ENCODE assay signal across 18 mouse cellular contexts in the genomic region with DNA sequence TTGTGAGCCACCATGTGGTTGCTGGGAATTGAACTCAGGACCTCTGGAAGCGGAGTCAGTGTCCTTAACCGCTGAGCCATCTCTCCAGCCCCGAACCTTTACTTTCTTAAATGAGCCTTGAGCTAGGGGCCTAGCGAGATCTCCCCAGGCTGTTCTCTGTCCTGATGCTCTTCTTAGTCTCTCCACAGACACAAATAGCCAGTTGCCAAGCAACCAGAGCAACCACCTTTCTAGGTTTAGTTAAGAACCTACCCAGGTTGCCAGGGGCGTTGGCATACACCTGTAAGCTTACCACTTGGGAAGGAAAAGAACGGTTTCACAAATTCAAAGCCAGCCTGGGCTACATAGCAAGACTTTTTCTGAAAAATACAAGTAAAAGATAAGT. TPM values are rescaled to one million over a fixed set of nuclear protein-coding genes. Genes with fewer than 3 reads are reported as not detected.
DNase-seq lines count a peak whose midpoint lies in the region; ATAC-seq and TF ChIP-seq lines count a peak whose summit lies in the region.
"Had no signal": no experiment of that assay in that cellular context is flagged by ENCODE, and none has a peak within 500 bp of the region (broad histone marks: within the 10 kb centered on the region; RNA-seq: fewer than 3 reads in every experiment).

No protein-coding gene starts in this region.

- DNase-seq in lung, postnatal 10 days: no peak
- DNase-seq in A20 (ENCODE audit: low read depth, low spot score): peak; percentile 49
- DNase-seq in CH12.LX (ENCODE audit: extremely low read depth): peak; percentile 82
- peak; percentile 66 for DNase-seq in induced T-regulatory cell, adult 2 months (ENCODE audit: low read depth)
- no peak for DNase-seq in layer of hippocampus, postnatal 10 days (ENCODE audit: low spot score in 2 of 2)
- DNase-seq: adrenal gland, postnatal 25 days; cerebellum, adult 18-20 months; gastrocnemius, postnatal 10 days; kidney, adult 18-20 months had no signal

- H3K27me3 ChIP-seq in lung, embryonic 15.5 days: no peaks in the 10 kb centered on the region
- no peaks in the 10 kb centered on the region for H3K27me3 ChIP-seq in CH12.LX (replicated peaks)
- H3K27me3 ChIP-seq: limb, embryonic 12.5 days; midbrain, embryonic 13.5 days; Patski had no signal

- no peak for ATAC-seq in lung, embryonic 15.5 days (ENCODE audit: borderline replicate concordance, extremely low read depth, low FRiP score, low TSS enrichment)
- ATAC-seq in frontal cortex, adult (ENCODE audit: low TSS enrichment): no peak
- ATAC-seq: hindbrain, postnatal 0 days; liver, embryonic 12.5 days; midbrain, embryonic 13.5 days; Patski had no signal

- H3K4me3 ChIP-seq in lung, embryonic 15.5 days: no peak overlapping the region
- H3K4me3 ChIP-seq in CH12.LX (replicated peaks in 1 of 3; ENCODE audit: low read depth in 2 of 3, low read length in 2 of 3, poor library complexity in 1 of 3): no peak overlapping the region
- H3K4me3 ChIP-seq: limb, embryonic 12.5 days; liver, embryonic 12.5 days; midbrain, embryonic 13.5 days had no signal

- TF ChIP-seq CTCF in CH12.LX (conservative IDR thresholded peaks at IDR 0.05 in 1 of 2, IDR thresholded peaks at IDR 0.05 in 1 of 2; ENCODE audit: low read depth in 2 of 2, low read length in 2 of 2): no peak

- H3K36me3 ChIP-seq in lung, embryonic 15.5 days: no peaks in the 10 kb centered on the region
- no peaks in the 10 kb centered on the region for H3K36me3 ChIP-seq in CH12.LX (replicated peaks in 1 of 2; ENCODE audit: control insufficient read depth in 1 of 2, insufficient read depth in 1 of 2, low read length in 1 of 2)
- H3K36me3 ChIP-seq: limb, embryonic 12.5 days; liver, embryonic 12.5 days; midbrain, embryonic 13.5 days had no signal

- TF ChIP-seq POLR2A in CH12.LX (IDR thresholded peaks at IDR 0.05; ENCODE audit: low read depth, low read length): no peak

- H3K9ac ChIP-seq in lung, embryonic 15.5 days: no peak overlapping the region
- no peak overlapping the region for H3K9ac ChIP-seq in CH12.LX (ENCODE audit: insufficient read depth, low read depth)
- H3K9ac ChIP-seq: limb, embryonic 12.5 days; liver, embryonic 12.5 days; lung, embryonic 14.5 days; midbrain, embryonic 13.5 days had no signal

- H3K27ac ChIP-seq in lung, embryonic 15.5 days: peak overlapping the region; percentile 64
- peak overlapping the region; percentile 81; the same call in 1 of the 2 replicates for H3K27ac ChIP-seq in CH12.LX (ENCODE audit: insufficient read depth, low read depth)
- H3K27ac ChIP-seq: hindbrain, postnatal 0 days; limb, embryonic 12.5 days; midbrain, embryonic 13.5 days had no signal

- H3K4me1 ChIP-seq in lung, embryonic 15.5 days: peaks cover 45% of the 10 kb centered on the region
- peaks cover 17 to 59% of the 10 kb centered on the region in 2 experiments for H3K4me1 ChIP-seq in CH12.LX (ENCODE audit: control insufficient read depth in 1 of 2, insufficient read depth in 2 of 2)

- WGBS in lung, embryonic 15.5 days: 78% methylated on average over 6 of the region's 6 CpGs

- no peak for TF ChIP-seq EP300 in CH12.LX (IDR thresholded peaks at IDR 0.05; ENCODE audit: low read length)

- no peaks in the 10 kb centered on the region for H3K9me3 ChIP-seq in lung, embryonic 15.5 days
- H3K9me3 ChIP-seq in CH12.LX (replicated peaks; ENCODE audit: low read length): no peaks in the 10 kb centered on the region
- H3K9me3 ChIP-seq: limb, embryonic 12.5 days; liver, embryonic 12.5 days; midbrain, embryonic 13.5 days had no signal

- TF ChIP-seq RAD21 in CH12.LX (IDR thresholded peaks at IDR 0.05; ENCODE audit: low read depth, low read length): no peak

- dilution Hi-C loops in CH12.LX (cut with MboI; ENCODE audit: extremely low pct_ligation_motif_present, extremely low pct_unique_long_range_greater_than_20kb, low sequenced_read_pairs): no loop called here

- H3K4me2 ChIP-seq in lung, embryonic 15.5 days: no peak overlapping the region
- H3K4me2 ChIP-seq in CH12.LX (ENCODE audit: insufficient read depth, low read depth, poor library complexity, severe bottlenecking): peak overlapping the region; percentile 52; the same call in 1 of the 2 replicates
- H3K4me2 ChIP-seq: limb, embryonic 12.5 days; liver, embryonic 12.5 days; lung, embryonic 14.5 days; midbrain, embryonic 13.5 days had no signal

- in situ Hi-C loops in CH12.LX (cut with MboI; ENCODE audit: low pct_ligation_motif_present, low pct_unique_long_range_greater_than_20kb, low sequenced_read_pairs): loop anchor here (25.0 kb wide), 1 partner anchor 418 kb away; a partner anchor contains a TSS

- H3K79me2 ChIP-seq in CH12.LX (replicated peaks; ENCODE audit: control insufficient read depth, extremely low read depth, insufficient read depth, poor library complexity, severe bottlenecking): peaks cover 19% of the 10 kb centered on the region

TF ChIP-seq in CH12.LX, 34 proteins besides CTCF, POLR2A, EP300 and RAD21:
- 0 out of 2 replicates have a peak, but pooled peaks have one; percentile 36 for TF ChIP-seq MAFK (IDR thresholded peaks at IDR 0.05; ENCODE audit: insufficient replicate concordance, low read length)
- no peak for TF ChIP-seq ZMIZ1 (IDR thresholded peaks at IDR 0.05; ENCODE audit: low read depth, low read length)
- TF ChIP-seq TBP (conservative IDR thresholded peaks at IDR 0.05; ENCODE audit: low read depth, low read length): peak; percentile 94
- no peak for TF ChIP-seq ZC3H11A (IDR thresholded peaks at IDR 0.05; ENCODE audit: low read depth, low read length)
- TF ChIP-seq CHD1 (IDR thresholded peaks at IDR 0.05; ENCODE audit: low read depth, low read length): no peak

RNA-seq across cellular contexts. Expression of a gene that starts 1.8 kb away (rescaled TPM):
- polyA plus RNA-seq in lung, embryonic 15.5 days (2015; fragmentation: Nextera tagmentation; extraction: Ambion mirVana): 19.1 and 20.2 TPM in 2 replicates
- total RNA-seq in CH12.LX (2012; rRNA removed): 18.7 and 20.9 TPM in 2 replicates
- total RNA-seq in CH12.LX (2014; rRNA removed): 9.1 and 9.3 TPM in 2 replicates
- polyA plus RNA-seq in CH12.LX (2012; ENCODE audit: insufficient read length, low read depth): 12.7 and 14.8 TPM in 2 replicates
- total RNA-seq in layer of hippocampus, postnatal 10 days (2021): 10 to 100 TPM; 18.3 to 22.5 TPM

RNA-seq across cellular contexts. Expression of a gene that starts 16.4 kb away (rescaled TPM):
- 4.8 and 5.3 TPM in 2 replicates for polyA plus RNA-seq in lung, embryonic 15.5 days (2015; fragmentation: Nextera tagmentation; extraction: Ambion mirVana)
- total RNA-seq in CH12.LX (2012; rRNA removed) (9.3 and 15.4 TPM in 2 replicates), CH12.LX (2014; rRNA removed) (7.6 and 9.2 TPM in 2 replicates)
- 9.7 and 10.5 TPM in 2 replicates for polyA plus RNA-seq in CH12.LX (2012; ENCODE audit: insufficient read length, low read depth)
- 1 to 10 TPM; 1.7 to 2.0 TPM for total RNA-seq in layer of hippocampus, postnatal 10 days (2021)

RNA-seq across cellular contexts. Expression of a gene that starts 44.6 kb away (rescaled TPM):
- 3.1 and 4.4 TPM in 2 replicates for polyA plus RNA-seq in lung, embryonic 15.5 days (2015; fragmentation: Nextera tagmentation; extraction: Ambion mirVana)
- total RNA-seq in CH12.LX (2012; rRNA removed) (0.21 and 1.5 TPM in 2 replicates), CH12.LX (2014; rRNA removed) (not detected in 2 replicates)
- 0.84 and 1.2 TPM in 2 replicates for polyA plus RNA-seq in CH12.LX (2012; ENCODE audit: insufficient read length, low read depth)
- 1 to 10 TPM; 2.8 to 4.8 TPM for total RNA-seq in layer of hippocampus, postnatal 10 days (2021)
- total RNA-seq: adrenal gland, postnatal 25 days; megakaryocyte, adult 5-6 weeks had no signal

Comparison
In these comparisons a context has a peak if more than half of its experiments do, and no peak if none do; other contexts are left out.
1. DNase-seq: peak in A20 (single experiment), CH12.LX (single experiment) and induced T-regulatory cell, adult 2 months (single experiment); none in lung, postnatal 10 days (single experiment) and layer of hippocampus, postnatal 10 days (0 of 2).